Mouse (Mus musculus): ENCODE measurements around the gene Endou.

DNA sequence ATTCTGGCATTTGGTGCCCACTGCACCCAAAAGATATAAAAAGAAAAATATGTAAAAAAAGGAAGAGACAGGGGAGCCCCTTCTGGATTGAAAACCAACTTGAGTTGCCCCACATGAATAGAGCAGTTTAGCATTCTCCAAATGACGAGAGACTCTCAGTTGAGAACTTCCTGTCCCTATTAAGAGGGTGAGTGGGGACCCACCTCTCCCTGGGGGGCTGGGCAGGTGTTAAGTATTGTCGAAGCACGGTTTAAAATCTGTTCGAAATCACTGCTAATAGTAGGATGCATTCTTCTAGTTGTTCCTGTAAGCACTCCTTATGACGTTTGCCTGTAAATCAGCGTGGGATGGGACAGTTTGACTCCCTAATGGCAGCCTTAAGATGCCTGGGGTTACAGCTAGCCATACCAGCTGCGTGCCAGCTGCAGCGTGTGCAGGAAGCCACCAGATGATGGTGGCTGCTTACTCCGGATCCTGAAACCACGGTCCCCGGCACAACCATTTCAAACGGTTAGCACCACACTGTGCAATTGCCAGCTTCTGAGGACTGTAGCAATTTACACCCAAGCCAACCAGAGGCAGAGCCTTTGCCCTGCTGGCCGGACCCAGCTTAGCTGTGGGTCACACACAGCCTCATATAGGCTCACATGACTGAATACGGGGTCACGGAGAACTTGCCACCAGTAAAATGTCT is 10.0 kb downstream of the Endou start:
- TF ChIP-seq CTCF (IDR thresholded peaks at IDR 0.05; ENCODE audit: insufficient read depth, low read length), result no peak
- no peak for TF ChIP-seq POLR2A (IDR thresholded peaks at IDR 0.05; ENCODE audit: borderline replicate concordance, extremely low read depth, low read depth, low read length)
